Mouse (Mus musculus): ENCODE data around the gene Zfp664. TPM values are rescaled to one million over a fixed set of nuclear protein-coding genes. Genes with fewer than 3 reads are reported as not detected.
A peak's percentile ranks its signal among the peaks of the same experiment; 100 is the strongest.

The Zfp664 gene
- polyA plus RNA-seq, 1 experiment from 2014 or later = 54.1 TPM

DNA sequence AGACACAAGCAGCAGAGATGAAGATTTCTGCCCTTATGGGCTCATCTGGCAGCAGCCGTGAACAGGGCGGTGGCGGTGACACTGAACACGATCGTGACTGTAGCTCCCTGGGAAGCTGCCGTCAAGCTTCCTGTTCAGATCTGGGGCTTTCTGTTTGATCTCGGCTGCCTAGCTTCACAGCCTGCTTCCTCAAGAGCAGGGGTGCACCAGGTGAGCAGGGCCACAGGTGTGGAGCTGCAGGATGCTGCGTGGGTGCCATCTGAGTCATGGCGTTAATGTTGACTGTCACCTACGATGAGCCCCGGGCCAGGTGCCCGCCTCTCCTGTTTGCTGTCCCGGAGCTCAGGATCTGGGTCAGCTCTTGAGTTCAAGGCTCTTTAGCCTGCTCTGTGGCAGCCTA, 44.4 kb downstream of the Zfp664 start:
- Histone ChIP-seq H3K4me1 (ENCODE audit: control insufficient read depth in 2 of 2, insufficient read depth in 2 of 2, low read length in 2 of 2) (no peaks in the 10 kb centered on the region), H3K4me3 (ENCODE audit: control insufficient read depth in 1 of 2, insufficient read depth in 1 of 2, low read depth in 1 of 2, low read length in 2 of 2) (no peak overlapping the region), H3K4me2 (ENCODE audit: low read length) (no peak overlapping the region), H3K27me3 (ENCODE audit: control insufficient read depth, insufficient read depth, low read length) (no peaks in the 10 kb centered on the region), H3K27ac (replicated peaks in 1 of 2; ENCODE audit: control insufficient read depth in 1 of 2, insufficient read depth in 1 of 2, low read depth in 2 of 2, low read length in 2 of 2) (no peak overlapping the region), H3K36me3 (ENCODE audit: control insufficient read depth, insufficient read depth, low read length) (no peaks in the 10 kb centered on the region), H3K9me3 (ENCODE audit: control insufficient read depth, low read length) (no peaks in the 10 kb centered on the region), H3K9ac (ENCODE audit: low read length) (no peak overlapping the region)
- WGBS = 70% methylated on average over 13 of the region's 13 CpGs
- ATAC-seq (ENCODE audit: insufficient number of reproducible peaks, insufficient read depth, low FRiP score, low read depth) = no peak

DNA sequence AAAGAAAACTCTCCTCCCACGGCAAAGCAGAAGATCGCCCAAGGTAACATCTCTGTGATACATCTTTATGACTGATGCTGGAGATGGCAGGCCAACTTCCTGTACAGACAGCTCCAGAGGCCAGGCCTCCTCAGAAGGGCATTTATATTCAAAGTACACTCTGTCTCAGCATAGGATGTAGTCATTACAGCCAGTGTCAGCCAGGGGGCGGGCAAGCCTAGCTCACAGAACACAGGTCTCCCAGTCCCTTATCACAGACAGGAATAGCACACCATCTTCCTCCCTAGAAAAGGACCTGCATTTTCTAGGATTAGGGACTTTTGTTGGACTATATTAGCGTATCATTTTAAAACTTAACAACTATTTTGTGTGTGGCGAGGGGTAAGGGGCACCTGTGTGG, 46.4 kb downstream of the Zfp664 start:
- Histone ChIP-seq H3K9me3 (ENCODE audit: control insufficient read depth, low read length) (no peaks in the 10 kb centered on the region), H3K36me3 (ENCODE audit: control insufficient read depth, insufficient read depth, low read length) (no peaks in the 10 kb centered on the region), H3K27ac (replicated peaks in 1 of 2; ENCODE audit: control insufficient read depth in 1 of 2, insufficient read depth in 1 of 2, low read depth in 2 of 2, low read length in 2 of 2) (no peak overlapping the region), H3K4me2 (ENCODE audit: low read length) (no peak overlapping the region), H3K9ac (ENCODE audit: low read length) (no peak overlapping the region), H3K4me3 (ENCODE audit: control insufficient read depth in 1 of 2, insufficient read depth in 1 of 2, low read depth in 1 of 2, low read length in 2 of 2) (no peak overlapping the region), H3K4me1 (ENCODE audit: control insufficient read depth in 2 of 2, insufficient read depth in 2 of 2, low read length in 2 of 2) (peaks cover 0 to 2% of the 10 kb centered on the region in 2 experiments; a peak in 1 of 4 replicates), H3K27me3 (ENCODE audit: control insufficient read depth, insufficient read depth, low read length) (peaks cover 5% of the 10 kb centered on the region; the same call in 1 of the 2 replicates)
- 13% methylated on average over 5 of the region's 5 CpGs for WGBS
- ATAC-seq (ENCODE audit: insufficient number of reproducible peaks, insufficient read depth, low FRiP score, low read depth) = peak; percentile 47; the same call in 1 of the 2 replicates

DNA sequence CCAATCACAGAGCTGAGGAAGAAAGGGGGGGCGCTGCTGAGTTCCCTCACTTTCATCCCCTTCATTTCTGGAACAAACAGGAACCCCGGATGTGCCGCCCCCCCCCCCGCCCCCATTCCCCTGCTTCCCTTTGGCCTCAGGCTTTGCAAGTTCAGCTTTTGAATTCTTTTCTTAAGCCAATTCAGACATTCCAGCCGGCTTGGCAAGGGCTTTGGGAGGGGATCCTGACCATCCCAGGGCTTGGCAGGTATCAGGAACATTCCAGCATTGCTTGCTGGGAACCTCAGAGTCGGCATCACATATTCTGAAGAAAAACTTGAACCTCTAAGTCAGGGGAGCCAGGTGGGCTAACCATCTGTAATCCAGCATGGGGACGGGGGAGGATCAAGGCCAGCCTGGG, 49.8 kb downstream of the Zfp664 start:
- Histone ChIP-seq H3K9me3 (ENCODE audit: control insufficient read depth, low read length) (no peaks in the 10 kb centered on the region), H3K27me3 (ENCODE audit: control insufficient read depth, insufficient read depth, low read length) (peaks cover 5% of the 10 kb centered on the region; the same call in 1 of the 2 replicates), H3K9ac (ENCODE audit: low read length) (no peak overlapping the region), H3K27ac (replicated peaks in 1 of 2; ENCODE audit: control insufficient read depth in 1 of 2, insufficient read depth in 1 of 2, low read depth in 2 of 2, low read length in 2 of 2) (no peak overlapping the region), H3K4me1 (ENCODE audit: control insufficient read depth in 2 of 2, insufficient read depth in 2 of 2, low read length in 2 of 2) (peaks cover 0 to 2% of the 10 kb centered on the region in 2 experiments; a peak in 1 of 4 replicates), H3K4me2 (ENCODE audit: low read length) (no peak overlapping the region), H3K36me3 (ENCODE audit: control insufficient read depth, insufficient read depth, low read length) (no peaks in the 10 kb centered on the region), H3K4me3 (ENCODE audit: control insufficient read depth in 1 of 2, insufficient read depth in 1 of 2, low read depth in 1 of 2, low read length in 2 of 2) (no peak overlapping the region)
- ATAC-seq (ENCODE audit: insufficient number of reproducible peaks, insufficient read depth, low FRiP score, low read depth) = no peak
- WGBS = 49% methylated on average over 6 of the region's 7 CpGs

GRCm38 (mm10) chr5:124912946-124913933, 50.7 kb downstream of the Zfp664 start:
- no peak overlapping the region for H3K4me2 ChIP-seq (ENCODE audit: low read length)
- peaks cover 5% of the 10 kb centered on the region for H3K27me3 ChIP-seq (ENCODE audit: control insufficient read depth, insufficient read depth, low read length)
- H3K4me1 ChIP-seq (ENCODE audit: control insufficient read depth in 2 of 2, insufficient read depth in 2 of 2, low read length in 2 of 2) = peaks cover 0 to 2% of the 10 kb centered on the region in 2 experiments; a peak in 1 of 4 replicates
- H3K9ac ChIP-seq (ENCODE audit: low read length) = no peak overlapping the region
- H3K36me3 ChIP-seq (ENCODE audit: control insufficient read depth, insufficient read depth, low read length) = no peaks in the 10 kb centered on the region
- 48% methylated on average over 20 of the region's 20 CpGs for WGBS
- H3K9me3 ChIP-seq (ENCODE audit: control insufficient read depth, low read length) = no peaks in the 10 kb centered on the region
- no peak overlapping the region for H3K4me3 ChIP-seq (ENCODE audit: control insufficient read depth in 1 of 2, insufficient read depth in 1 of 2, low read depth in 1 of 2, low read length in 2 of 2)
- H3K27ac ChIP-seq (replicated peaks in 1 of 2; ENCODE audit: control insufficient read depth in 1 of 2, insufficient read depth in 1 of 2, low read depth in 2 of 2, low read length in 2 of 2) = no peak overlapping the region
- ATAC-seq (ENCODE audit: insufficient number of reproducible peaks, insufficient read depth, low FRiP score, low read depth) = no peak

DNA sequence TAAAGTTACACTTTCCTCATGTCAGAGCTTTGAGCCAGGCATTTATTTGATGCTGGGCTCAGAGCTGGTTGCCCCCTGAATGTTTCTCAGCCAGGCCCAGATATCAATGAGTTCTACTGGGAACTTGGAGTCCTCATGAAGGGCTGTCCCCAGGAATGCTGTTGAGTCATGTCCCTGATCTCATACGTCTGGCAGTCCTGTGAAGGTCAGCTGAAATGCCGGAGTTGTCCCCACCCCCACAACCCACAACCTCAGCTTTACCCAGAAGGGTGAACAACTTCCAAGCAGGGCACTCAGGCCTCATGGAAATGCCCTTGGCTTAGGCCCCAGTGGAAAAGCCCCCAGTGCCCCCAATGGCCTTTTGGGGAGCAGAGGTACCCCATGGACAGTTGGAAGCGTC, 57.3 kb downstream of the Zfp664 start:
- Histone ChIP-seq H3K4me1 (ENCODE audit: control insufficient read depth in 2 of 2, insufficient read depth in 2 of 2, low read length in 2 of 2) (peaks cover 13 to 20% of the 10 kb centered on the region in 2 experiments), H3K9me3 (ENCODE audit: control insufficient read depth, low read length) (no peaks in the 10 kb centered on the region), H3K4me3 (ENCODE audit: control insufficient read depth in 1 of 2, insufficient read depth in 1 of 2, low read depth in 1 of 2, low read length in 2 of 2) (no peak overlapping the region), H3K9ac (ENCODE audit: low read length) (no peak overlapping the region), H3K27ac (replicated peaks in 1 of 2; ENCODE audit: control insufficient read depth in 1 of 2, insufficient read depth in 1 of 2, low read depth in 2 of 2, low read length in 2 of 2) (peak overlapping the region; percentile 14 to 37; a peak in 1 of 4 replicates), H3K4me2 (ENCODE audit: low read length) (no peak overlapping the region), H3K36me3 (ENCODE audit: control insufficient read depth, insufficient read depth, low read length) (no peaks in the 10 kb centered on the region), H3K27me3 (ENCODE audit: control insufficient read depth, insufficient read depth, low read length) (peaks cover 3% of the 10 kb centered on the region; the same call in 1 of the 2 replicates)
- peak; percentile 17; the same call in 1 of the 2 replicates for ATAC-seq (ENCODE audit: insufficient number of reproducible peaks, insufficient read depth, low FRiP score, low read depth)
- WGBS = 41% methylated on average over 3 of the region's 3 CpGs

DNA sequence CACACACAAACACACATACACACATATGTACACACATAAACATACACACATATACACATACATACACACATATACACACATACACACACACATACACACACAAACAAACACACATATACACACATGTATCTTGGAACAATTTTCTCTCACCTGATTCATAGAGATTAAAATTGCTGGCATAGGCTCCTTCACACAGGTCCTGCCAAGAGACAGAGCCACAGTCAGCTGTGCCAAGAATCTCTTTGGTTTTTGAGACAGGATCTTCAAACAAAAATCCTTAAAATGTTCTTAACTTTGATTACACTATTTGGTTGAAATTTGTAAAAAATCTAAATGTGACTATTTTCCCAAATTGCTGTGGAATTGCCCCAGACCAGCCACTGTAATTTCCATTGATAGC, 58.9 kb downstream of the Zfp664 start:
- peaks cover 5% of the 10 kb centered on the region; the same call in 1 of the 2 replicates for H3K27me3 ChIP-seq (ENCODE audit: control insufficient read depth, insufficient read depth, low read length)
- H3K4me3 ChIP-seq (ENCODE audit: control insufficient read depth in 1 of 2, insufficient read depth in 1 of 2, low read depth in 1 of 2, low read length in 2 of 2) = no peak overlapping the region
- H3K9me3 ChIP-seq (ENCODE audit: control insufficient read depth, low read length) = no peaks in the 10 kb centered on the region
- peaks cover 13 to 20% of the 10 kb centered on the region in 2 experiments for H3K4me1 ChIP-seq (ENCODE audit: control insufficient read depth in 2 of 2, insufficient read depth in 2 of 2, low read length in 2 of 2)
- no peak overlapping the region for H3K9ac ChIP-seq (ENCODE audit: low read length)
- H3K36me3 ChIP-seq (ENCODE audit: control insufficient read depth, insufficient read depth, low read length) = no peaks in the 10 kb centered on the region
- no peak for ATAC-seq (ENCODE audit: insufficient number of reproducible peaks, insufficient read depth, low FRiP score, low read depth)
- no peak overlapping the region for H3K27ac ChIP-seq (replicated peaks in 1 of 2; ENCODE audit: control insufficient read depth in 1 of 2, insufficient read depth in 1 of 2, low read depth in 2 of 2, low read length in 2 of 2)
- no peak overlapping the region for H3K4me2 ChIP-seq (ENCODE audit: low read length)

GRCm38 (mm10) chr5:124922356-124923352, 60.2 kb downstream of the Zfp664 start:
- Histone ChIP-seq H3K36me3 (ENCODE audit: control insufficient read depth, insufficient read depth, low read length) (no peaks in the 10 kb centered on the region), H3K4me2 (ENCODE audit: low read length) (peak overlapping the region; percentile 34), H3K4me3 (ENCODE audit: control insufficient read depth in 1 of 2, insufficient read depth in 1 of 2, low read depth in 1 of 2, low read length in 2 of 2) (no peak overlapping the region), H3K27me3 (ENCODE audit: control insufficient read depth, insufficient read depth, low read length) (peaks cover 5% of the 10 kb centered on the region; the same call in 1 of the 2 replicates), H3K27ac (replicated peaks in 1 of 2; ENCODE audit: control insufficient read depth in 1 of 2, insufficient read depth in 1 of 2, low read depth in 2 of 2, low read length in 2 of 2) (peak overlapping the region in 1 of 2 experiments; percentile 44; a peak in 2 of 4 replicates), H3K9ac (ENCODE audit: low read length) (peak overlapping the region; percentile 8; the same call in 1 of the 2 replicates), H3K4me1 (ENCODE audit: control insufficient read depth in 2 of 2, insufficient read depth in 2 of 2, low read length in 2 of 2) (peaks cover 13 to 20% of the 10 kb centered on the region in 2 experiments), H3K9me3 (ENCODE audit: control insufficient read depth, low read length) (no peaks in the 10 kb centered on the region)
- no peak for ATAC-seq (ENCODE audit: insufficient number of reproducible peaks, insufficient read depth, low FRiP score, low read depth)
- WGBS = 21% methylated on average over 18 of the region's 18 CpGs
